Mouse (Mus musculus): ENCODE data around the gene Gm3159. TPM values are rescaled to one million over a fixed set of nuclear protein-coding genes. Genes with fewer than 3 reads are reported as not detected.
"Not testable (repeated sequence)": the region's sequence is repeated elsewhere in the genome, so short reads cannot be mapped to it uniquely, and the experiment has no call there.

Gene Gm3159
- polyA plus RNA-seq, 1 experiment from 2014 or later = not detected

- not testable (repeated sequence) for H3K27ac ChIP-seq; H3K27me3 ChIP-seq (ENCODE audit: insufficient read depth, low read length); H3K4me2 ChIP-seq (ENCODE audit: low read length); DNase-seq (ENCODE audit: low spot score); H3K4me1 ChIP-seq (replicated peaks; ENCODE audit: insufficient read depth, low read length); H3K4me3 ChIP-seq (replicated peaks; ENCODE audit: low read depth, low read length); H3K9me3 ChIP-seq (replicated peaks; ENCODE audit: low read length); ATAC-seq (replicated peaks; ENCODE audit: low FRiP score, low read depth); H3K9ac ChIP-seq (ENCODE audit: low read depth, low read length); H3K36me3 ChIP-seq (ENCODE audit: insufficient read depth, low read length)
Observed at GRCm38 (mm10) chr14:4403840-4404239, 6.5 kb downstream of the Gm3159 start.

- not testable (repeated sequence) for H3K4me3 ChIP-seq (replicated peaks; ENCODE audit: low read depth, low read length); H3K4me1 ChIP-seq (replicated peaks; ENCODE audit: insufficient read depth, low read length); H3K36me3 ChIP-seq (ENCODE audit: insufficient read depth, low read length); DNase-seq (ENCODE audit: low spot score); H3K27ac ChIP-seq; H3K27me3 ChIP-seq (ENCODE audit: insufficient read depth, low read length); ATAC-seq (replicated peaks; ENCODE audit: low FRiP score, low read depth); H3K4me2 ChIP-seq (ENCODE audit: low read length); H3K9ac ChIP-seq (ENCODE audit: low read depth, low read length); H3K9me3 ChIP-seq (replicated peaks; ENCODE audit: low read length)
- 29% methylated on average over 1 of the region's 1 CpGs for WGBS
Observed at GRCm38 (mm10) chr14:4409939-4410338, 12.6 kb downstream of the Gm3159 start.

- not testable (repeated sequence) for H3K27me3 ChIP-seq (ENCODE audit: insufficient read depth, low read length); H3K4me1 ChIP-seq (replicated peaks; ENCODE audit: insufficient read depth, low read length); H3K36me3 ChIP-seq (ENCODE audit: insufficient read depth, low read length); ATAC-seq (replicated peaks; ENCODE audit: low FRiP score, low read depth); H3K4me3 ChIP-seq (replicated peaks; ENCODE audit: low read depth, low read length); H3K27ac ChIP-seq; H3K9me3 ChIP-seq (replicated peaks; ENCODE audit: low read length); DNase-seq (ENCODE audit: low spot score); H3K9ac ChIP-seq (ENCODE audit: low read depth, low read length)
- under 1% methylated on average over 28 of the region's 59 CpGs for WGBS
- H3K4me2 ChIP-seq (ENCODE audit: low read length) = peak within 1 kb of the TSS; percentile 46
Observed at GRCm38 (mm10) chr14:4414965-4415835, 17.9 kb downstream of the Gm3159 start, which contains the start of gene Gm3164. Gm3164 (plus strand) TSS chr14:4415448.

GRCm38 (mm10) chr14:4430692-4431091, 33.4 kb downstream of the Gm3159 start, which contains the start of gene Gm3173:
Gm3173 (plus strand) TSS chr14:4430992.
- not testable (repeated sequence) for H3K9ac ChIP-seq (ENCODE audit: low read depth, low read length); H3K4me3 ChIP-seq (replicated peaks; ENCODE audit: low read depth, low read length); ATAC-seq (replicated peaks; ENCODE audit: low FRiP score, low read depth); H3K36me3 ChIP-seq (ENCODE audit: insufficient read depth, low read length); H3K27me3 ChIP-seq (ENCODE audit: insufficient read depth, low read length); H3K4me2 ChIP-seq (ENCODE audit: low read length); H3K27ac ChIP-seq; DNase-seq (ENCODE audit: low spot score); H3K4me1 ChIP-seq (replicated peaks; ENCODE audit: insufficient read depth, low read length); H3K9me3 ChIP-seq (replicated peaks; ENCODE audit: low read length)

Other genes starting within 250 kb of the Gm3159 start
- gene Gm3127, start 232.5 kb upstream of the Gm3159 start, polyA plus RNA-seq (2015; fragmentation: Nextera tagmentation; extraction: Ambion mirVana) = not detected in 2 replicates
- gene Gm2974, start 214.9 kb upstream of the Gm3159 start, polyA plus RNA-seq (2015; fragmentation: Nextera tagmentation; extraction: Ambion mirVana) = 0.20 and 0.21 TPM in 2 replicates
- gene Gm3138, start 147.9 kb upstream of the Gm3159 start, polyA plus RNA-seq (2015; fragmentation: Nextera tagmentation; extraction: Ambion mirVana) = not detected in 2 replicates
- not detected in 2 replicates for gene Gm3149, start 80.2 kb upstream of the Gm3159 start, polyA plus RNA-seq (2015; fragmentation: Nextera tagmentation; extraction: Ambion mirVana)
- not detected in 2 replicates for gene 2610042L04Rik, start 62.8 kb upstream of the Gm3159 start, polyA plus RNA-seq (2015; fragmentation: Nextera tagmentation; extraction: Ambion mirVana)
- gene Gm3164, start 17.9 kb downstream of the Gm3159 start, polyA plus RNA-seq (2015; fragmentation: Nextera tagmentation; extraction: Ambion mirVana) = 0.05 and 0.17 TPM in 2 replicates
- gene Gm3173, start 33.5 kb downstream of the Gm3159 start, polyA plus RNA-seq (2015; fragmentation: Nextera tagmentation; extraction: Ambion mirVana) = not detected in 2 replicates
- gene Gm3182, start 84.2 kb downstream of the Gm3159 start, polyA plus RNA-seq (2015; fragmentation: Nextera tagmentation; extraction: Ambion mirVana) = not detected in 2 replicates
- gene Gm3047, start 157.9 kb downstream of the Gm3159 start, polyA plus RNA-seq (2015; fragmentation: Nextera tagmentation; extraction: Ambion mirVana) = not detected in 2 replicates
- gene Gm8159, start 234.8 kb downstream of the Gm3159 start, polyA plus RNA-seq (2015; fragmentation: Nextera tagmentation; extraction: Ambion mirVana) = not detected in 2 replicates